Mouse (Mus musculus): ENCODE results near the gene Mrpl23. TPM values are rescaled to one million over a fixed set of nuclear protein-coding genes. Genes with fewer than 3 reads are reported as not detected.

Mrpl23 gene
- total and polyA plus RNA-seq, 2 experiments from 2014 or later: 25.5 to 69.3 TPM

DNA sequence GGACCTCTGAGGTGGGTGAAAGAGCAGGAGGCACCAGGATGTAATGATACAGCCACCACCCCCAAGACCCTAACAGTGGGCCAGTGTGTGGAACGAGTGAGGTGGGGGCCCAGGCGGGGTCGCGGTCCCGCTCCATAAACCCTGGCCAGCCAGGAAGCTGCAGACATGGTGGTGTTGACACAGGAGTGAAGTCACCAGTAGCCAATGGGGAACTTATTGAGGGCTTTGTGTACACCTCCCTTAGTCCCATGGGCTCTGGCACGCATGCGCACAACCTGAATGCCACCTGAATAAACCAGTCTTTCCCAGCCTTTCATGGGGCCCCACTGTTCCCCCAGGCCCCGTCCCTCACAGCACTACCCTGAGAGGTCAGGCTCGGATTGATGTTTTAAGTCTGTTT is 38.1 kb downstream of the Mrpl23 start:
- Histone ChIP-seq H3K9me3 (ENCODE audit: low read length) (no peaks in the 10 kb centered on the region), H3K4me3 (ENCODE audit: low read length) (no peak overlapping the region), H3K4me2 (ENCODE audit: low read depth, low read length) (no peak overlapping the region), H3K27ac (no peak overlapping the region), H3K9ac (replicated peaks; ENCODE audit: low read length) (no peak overlapping the region), H3K4me1 (ENCODE audit: insufficient read depth, low read length) (no peaks in the 10 kb centered on the region), H3K27me3 (ENCODE audit: insufficient read depth, low read length) (no peaks in the 10 kb centered on the region), H3K36me3 (ENCODE audit: insufficient read depth, low read length) (no peaks in the 10 kb centered on the region)
- no peak for ATAC-seq
- DNase-seq (ENCODE audit: low spot score): no peak
- whole genome bisulfite sequencing: 87% methylated on average over 9 of the region's 9 CpGs
- TF ChIP-seq CTCF (IDR thresholded peaks at IDR 0.05; ENCODE audit: low read depth): no peak

- 76% methylated on average over 16 of the region's 16 CpGs for WGBS
- ATAC-seq (no peak), DNase-seq (ENCODE audit: low spot score) (no peak)
- no peak for TF ChIP-seq CTCF (IDR thresholded peaks at IDR 0.05; ENCODE audit: low read depth)
- no peak overlapping the region for H3K4me2 ChIP-seq (ENCODE audit: low read depth, low read length)
- H3K36me3 ChIP-seq (ENCODE audit: insufficient read depth, low read length): no peaks in the 10 kb centered on the region
- H3K4me3 ChIP-seq (ENCODE audit: low read length): no peak overlapping the region
- no peak overlapping the region for H3K9ac ChIP-seq (replicated peaks; ENCODE audit: low read length)
- no peak overlapping the region for H3K27ac ChIP-seq
- H3K27me3 ChIP-seq (ENCODE audit: insufficient read depth, low read length): no peaks in the 10 kb centered on the region
- no peaks in the 10 kb centered on the region for H3K4me1 ChIP-seq (ENCODE audit: insufficient read depth, low read length)
- no peaks in the 10 kb centered on the region for H3K9me3 ChIP-seq (ENCODE audit: low read length)
Observed at GRCm38 (mm10) chr7:142571458-142572220, 39.2 kb downstream of the Mrpl23 start.

- no peak for DNase-seq (ENCODE audit: low spot score)
- no peaks in the 10 kb centered on the region for H3K36me3 ChIP-seq (ENCODE audit: insufficient read depth, low read length)
- no peak overlapping the region for H3K9ac ChIP-seq (replicated peaks; ENCODE audit: low read length)
- H3K27me3 ChIP-seq (ENCODE audit: insufficient read depth, low read length): no peaks in the 10 kb centered on the region
- no peaks in the 10 kb centered on the region for H3K4me1 ChIP-seq (ENCODE audit: insufficient read depth, low read length)
- no peak for TF ChIP-seq CTCF (IDR thresholded peaks at IDR 0.05; ENCODE audit: low read depth)
- no peak for ATAC-seq
- H3K4me2 ChIP-seq (ENCODE audit: low read depth, low read length): no peak overlapping the region
- H3K9me3 ChIP-seq (ENCODE audit: low read length): no peaks in the 10 kb centered on the region
- 58% methylated on average over 7 of the region's 7 CpGs for WGBS
- H3K27ac ChIP-seq: no peak overlapping the region
- H3K4me3 ChIP-seq (ENCODE audit: low read length): no peak overlapping the region
Observed at GRCm38 (mm10) chr7:142572343-142572742, 39.9 kb downstream of the Mrpl23 start.

- ATAC-seq (no peak), DNase-seq (ENCODE audit: low spot score) (no peak)
- no peak overlapping the region for H3K4me3 ChIP-seq (ENCODE audit: low read length)
- no peak overlapping the region for H3K9ac ChIP-seq (replicated peaks; ENCODE audit: low read length)
- no peak overlapping the region for H3K4me2 ChIP-seq (ENCODE audit: low read depth, low read length)
- no peak for TF ChIP-seq CTCF (IDR thresholded peaks at IDR 0.05; ENCODE audit: low read depth)
- H3K27me3 ChIP-seq (ENCODE audit: insufficient read depth, low read length): no peaks in the 10 kb centered on the region
- no peaks in the 10 kb centered on the region for H3K9me3 ChIP-seq (ENCODE audit: low read length)
- H3K4me1 ChIP-seq (ENCODE audit: insufficient read depth, low read length): no peaks in the 10 kb centered on the region
- H3K27ac ChIP-seq: no peak overlapping the region
- H3K36me3 ChIP-seq (ENCODE audit: insufficient read depth, low read length): no peaks in the 10 kb centered on the region
- 69% methylated on average over 6 of the region's 6 CpGs for WGBS
Observed at GRCm38 (mm10) chr7:142572992-142573391, 40.5 kb downstream of the Mrpl23 start.

DNA sequence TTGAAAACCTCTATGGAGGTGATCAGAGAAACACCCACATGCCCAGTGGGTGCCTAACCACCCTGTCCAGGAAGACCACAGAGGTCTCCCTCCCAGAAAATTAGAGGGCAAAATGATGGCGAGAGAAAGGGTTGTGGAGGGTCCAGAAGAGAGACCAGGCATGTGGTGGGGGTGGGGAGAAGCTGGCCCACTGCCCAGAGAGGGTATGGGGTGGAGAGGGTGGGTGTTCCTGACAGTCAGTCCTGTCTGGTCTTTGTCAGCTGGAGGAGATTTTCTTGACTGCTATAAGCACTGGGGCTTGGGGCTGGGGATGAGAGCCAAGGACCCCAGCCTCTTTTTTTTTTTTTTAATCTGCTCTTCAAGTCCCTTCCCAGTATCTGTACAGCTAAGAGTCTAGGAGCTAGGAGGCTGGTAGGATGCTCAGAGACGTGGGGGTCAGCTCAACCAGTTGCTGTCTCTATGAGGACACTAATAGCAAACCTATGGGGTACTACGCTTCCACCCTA is 41.7 kb downstream of the Mrpl23 start:
- Histone ChIP-seq H3K27me3 (ENCODE audit: insufficient read depth, low read length) (no peaks in the 10 kb centered on the region), H3K27ac (no peak overlapping the region), H3K36me3 (ENCODE audit: insufficient read depth, low read length) (no peaks in the 10 kb centered on the region), H3K4me2 (ENCODE audit: low read depth, low read length) (no peak overlapping the region), H3K9me3 (ENCODE audit: low read length) (0 out of 2 replicates have a peak, but pooled peaks cover 3% of the 10 kb centered on the region), H3K4me3 (ENCODE audit: low read length) (no peak overlapping the region), H3K9ac (replicated peaks; ENCODE audit: low read length) (no peak overlapping the region), H3K4me1 (ENCODE audit: insufficient read depth, low read length) (no peaks in the 10 kb centered on the region)
- DNase-seq (ENCODE audit: low spot score) (no peak), ATAC-seq (no peak)
- 59% methylated on average over 3 of the region's 3 CpGs for WGBS
- TF ChIP-seq CTCF (IDR thresholded peaks at IDR 0.05; ENCODE audit: low read depth): no peak

- Histone ChIP-seq H3K27ac (no peak overlapping the region), H3K27me3 (ENCODE audit: insufficient read depth, low read length) (no peaks in the 10 kb centered on the region), H3K4me1 (ENCODE audit: insufficient read depth, low read length) (no peaks in the 10 kb centered on the region), H3K9ac (replicated peaks; ENCODE audit: low read length) (no peak overlapping the region), H3K9me3 (ENCODE audit: low read length) (0 out of 2 replicates have a peak, but pooled peaks cover 3% of the 10 kb centered on the region), H3K4me3 (ENCODE audit: low read length) (no peak overlapping the region), H3K36me3 (ENCODE audit: insufficient read depth, low read length) (no peaks in the 10 kb centered on the region), H3K4me2 (ENCODE audit: low read depth, low read length) (no peak overlapping the region)
- ATAC-seq (no peak), DNase-seq (ENCODE audit: low spot score) (no peak)
- TF ChIP-seq CTCF (IDR thresholded peaks at IDR 0.05; ENCODE audit: low read depth): no peak
- 76% methylated on average over 9 of the region's 9 CpGs for WGBS
Observed at GRCm38 (mm10) chr7:142574826-142575351, 42.4 kb downstream of the Mrpl23 start.

GRCm38 (mm10) chr7:142575491-142575890 is 43.0 kb downstream of the Mrpl23 start:
- Histone ChIP-seq H3K36me3 (ENCODE audit: insufficient read depth, low read length) (no peaks in the 10 kb centered on the region), H3K4me2 (ENCODE audit: low read depth, low read length) (no peak overlapping the region), H3K27me3 (ENCODE audit: insufficient read depth, low read length) (no peaks in the 10 kb centered on the region), H3K27ac (no peak overlapping the region), H3K9ac (replicated peaks; ENCODE audit: low read length) (no peak overlapping the region), H3K9me3 (ENCODE audit: low read length) (0 out of 2 replicates have a peak, but pooled peaks cover 3% of the 10 kb centered on the region), H3K4me3 (ENCODE audit: low read length) (no peak overlapping the region), H3K4me1 (ENCODE audit: insufficient read depth, low read length) (no peaks in the 10 kb centered on the region)
- ATAC-seq: no peak
- no peak for DNase-seq (ENCODE audit: low spot score)
- no peak for TF ChIP-seq CTCF (IDR thresholded peaks at IDR 0.05; ENCODE audit: low read depth)
- 94% methylated on average over 12 of the region's 12 CpGs for WGBS

All from hindbrain, postnatal 0 days (tissue).